Mouse (Mus musculus): ENCODE results near the gene Ncbp1. TPM values are rescaled to one million over a fixed set of nuclear protein-coding genes. Genes with fewer than 3 reads are reported as not detected.

Gene Ncbp1
- polyA plus RNA-seq, 1 experiment from 2014 or later = 66.0 TPM

DNA sequence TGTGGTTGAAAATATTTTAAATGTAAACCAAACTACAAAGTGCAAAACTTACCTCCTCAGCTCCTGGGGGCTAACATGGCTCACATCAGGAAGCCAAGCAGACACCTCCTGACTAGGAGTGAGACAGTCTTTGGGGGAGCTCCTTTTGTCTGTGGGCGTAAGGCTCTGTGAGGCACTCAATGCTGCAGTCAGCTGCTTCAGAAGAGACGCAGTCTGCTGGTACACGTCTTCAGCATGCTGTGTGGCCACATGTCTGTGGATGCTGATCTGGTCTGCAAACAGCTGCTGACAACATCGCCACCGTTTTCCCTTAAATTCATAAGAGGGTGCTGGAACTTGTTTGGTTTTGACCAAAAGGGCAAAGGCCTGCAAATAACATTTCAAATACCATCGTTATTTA, 6.6 kb upstream of the Ncbp1 start:
- no peak overlapping the region for H3K27ac ChIP-seq (replicated peaks)
- H3K36me3 ChIP-seq = peaks cover 62% of the 10 kb centered on the region
- 87% methylated on average over 6 of the region's 6 CpGs for WGBS

DNA sequence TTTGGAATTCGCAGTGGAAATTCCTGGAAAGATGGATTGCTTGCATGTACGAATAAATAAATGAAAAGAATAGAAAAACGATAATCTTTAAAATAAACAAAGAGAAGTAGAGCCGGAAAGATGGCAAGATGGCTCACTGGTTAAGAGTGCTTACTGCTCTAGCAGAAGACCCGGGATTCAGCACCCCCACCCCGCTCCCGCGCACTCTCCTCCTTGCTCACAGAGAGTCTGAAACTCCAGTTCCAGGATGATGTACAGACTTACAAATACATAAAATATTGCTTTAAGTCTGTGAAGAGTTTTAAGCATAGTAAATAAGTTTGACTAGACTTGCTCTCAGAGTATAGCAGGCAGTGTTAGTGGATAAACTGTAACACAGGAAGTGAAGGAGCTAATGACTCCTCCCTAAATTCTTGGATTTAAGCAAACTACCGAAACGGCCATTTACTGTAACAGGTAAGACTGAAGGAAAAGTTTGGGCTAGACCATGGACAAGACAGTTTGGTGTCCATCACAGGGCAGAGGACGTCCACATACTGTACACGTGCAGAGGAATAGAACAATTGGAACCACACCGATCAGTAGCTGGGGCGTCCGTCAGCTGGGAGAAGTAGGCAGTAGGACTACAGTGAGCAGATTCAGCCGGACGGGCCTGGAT, 655 bp upstream of the Ncbp1 start:
- Histone ChIP-seq H3K4me2 (peak overlapping the region; percentile 78), H3K4me1 (peaks cover 39% of the 10 kb centered on the region), H3K9ac (replicated peaks) (peak overlapping the region; percentile 92), H3K27ac (replicated peaks) (peak overlapping the region; percentile 99), H3K4me3 (replicated peaks) (peak overlapping the region; percentile 96), H3K9me3 (replicated peaks) (no peaks in the 10 kb centered on the region), H3K27me3 (replicated peaks) (no peaks in the 10 kb centered on the region), H3K36me3 (peaks cover 23% of the 10 kb centered on the region)
- peak; percentile 73 for ATAC-seq (ENCODE audit: low FRiP score)
- 8% methylated on average over 17 of the region's 17 CpGs for WGBS

More for the DNA sequence above, 6.6 kb upstream of the Ncbp1 start:
- Histone ChIP-seq H3K4me1 (peaks cover 10% of the 10 kb centered on the region), H3K4me2 (no peak overlapping the region), H3K4me3 (replicated peaks) (no peak overlapping the region), H3K9ac (replicated peaks) (no peak overlapping the region), H3K27me3 (replicated peaks) (no peaks in the 10 kb centered on the region), H3K9me3 (replicated peaks) (no peaks in the 10 kb centered on the region)
- ATAC-seq (ENCODE audit: low FRiP score) = no peak

DNA sequence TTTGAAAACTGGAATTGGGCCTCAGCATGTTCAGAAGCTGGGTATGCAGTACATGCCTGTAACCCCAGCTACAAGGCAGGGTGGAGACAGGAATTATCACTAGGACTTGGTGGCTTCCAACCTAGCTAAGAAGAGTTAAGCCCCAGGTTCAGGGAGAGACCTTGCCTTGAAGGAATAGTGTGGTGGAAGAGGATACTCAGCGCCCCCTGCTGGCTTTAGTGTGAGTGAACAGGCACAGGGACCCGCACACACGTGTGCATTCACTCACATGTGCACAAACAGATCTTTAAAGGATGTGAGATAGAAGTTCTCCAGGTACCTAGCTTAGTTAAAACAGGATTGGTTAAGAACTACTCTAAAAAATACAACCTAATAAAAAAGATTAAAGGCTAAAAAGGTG, 5.9 kb downstream of the Ncbp1 start:
- H3K27me3 ChIP-seq (replicated peaks) = no peaks in the 10 kb centered on the region
- no peak overlapping the region for H3K4me3 ChIP-seq (replicated peaks)
- H3K36me3 ChIP-seq = peaks cover 22% of the 10 kb centered on the region; the same call in 1 of the 2 replicates
- H3K9me3 ChIP-seq (replicated peaks) = no peaks in the 10 kb centered on the region
- H3K27ac ChIP-seq (replicated peaks) = no peak overlapping the region
- no peak overlapping the region for H3K9ac ChIP-seq (replicated peaks)
- ATAC-seq (ENCODE audit: low FRiP score) = no peak
- 75% methylated on average over 3 of the region's 3 CpGs for WGBS
- peaks cover 17% of the 10 kb centered on the region for H3K4me1 ChIP-seq
- H3K4me2 ChIP-seq = no peak overlapping the region

DNA sequence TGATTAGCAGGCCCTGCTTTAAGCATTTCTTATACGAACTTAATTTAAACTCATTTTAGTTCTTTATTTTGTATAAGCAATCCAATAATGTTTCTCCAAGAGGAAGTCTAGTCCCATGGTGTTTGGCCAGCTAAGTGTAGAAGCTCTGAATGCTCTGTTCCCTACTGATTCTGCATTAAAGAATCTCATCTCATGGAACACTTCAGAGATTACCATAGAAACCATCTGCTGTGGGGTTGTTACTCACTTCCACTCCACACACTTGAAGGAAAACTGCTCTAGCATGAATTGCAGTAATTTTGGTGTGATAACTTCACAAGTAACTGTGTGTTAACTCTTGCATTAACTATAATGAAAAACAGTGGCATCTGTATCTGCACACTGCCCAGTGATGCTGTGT, 8.5 kb downstream of the Ncbp1 start:
- WGBS = 97% methylated on average over 1 of the region's 1 CpGs
- no peak overlapping the region for H3K4me2 ChIP-seq
- H3K9ac ChIP-seq (replicated peaks) = no peak overlapping the region
- no peaks in the 10 kb centered on the region; the same call in 1 of the 2 replicates for H3K4me1 ChIP-seq
- no peaks in the 10 kb centered on the region for H3K27me3 ChIP-seq (replicated peaks)
- no peak overlapping the region for H3K27ac ChIP-seq (replicated peaks)
- H3K4me3 ChIP-seq (replicated peaks) = no peak overlapping the region
- no peak for ATAC-seq (ENCODE audit: low FRiP score)
- H3K9me3 ChIP-seq (replicated peaks) = no peaks in the 10 kb centered on the region
- H3K36me3 ChIP-seq = peaks cover 39% of the 10 kb centered on the region

DNA sequence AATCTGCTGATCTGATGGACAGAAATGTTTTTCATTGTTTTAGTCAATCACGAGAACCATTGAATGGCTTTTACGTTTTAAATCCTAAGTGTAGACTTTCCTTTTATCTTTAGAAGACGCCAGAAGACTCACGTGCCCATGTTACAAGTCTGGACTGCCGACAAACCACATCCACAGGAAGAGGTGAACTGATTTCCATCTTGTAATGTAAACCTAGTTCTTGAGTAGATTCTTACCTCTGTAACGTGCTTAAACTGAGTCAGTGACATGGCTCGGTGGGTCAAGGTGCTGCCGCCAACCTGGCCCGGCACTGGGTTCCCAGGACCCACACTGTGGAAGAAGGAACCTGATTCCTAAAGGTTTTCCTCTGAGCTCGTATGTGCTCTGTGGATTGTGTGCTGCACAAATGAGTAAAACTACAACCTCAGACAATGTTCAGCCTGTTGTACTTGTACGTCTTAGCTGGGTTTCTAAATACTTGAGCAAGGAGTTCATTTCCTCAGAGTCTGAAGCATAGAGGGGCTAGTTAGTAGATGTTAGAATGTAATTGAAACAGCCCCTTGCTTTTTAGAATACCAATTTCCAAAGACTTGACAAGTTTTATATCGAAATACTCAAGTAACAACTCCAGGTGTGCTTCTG, 13.6 kb downstream of the Ncbp1 start:
- no peak for ATAC-seq (ENCODE audit: low FRiP score)
- Histone ChIP-seq H3K4me2 (no peak overlapping the region), H3K4me1 (no peaks in the 10 kb centered on the region), H3K9ac (replicated peaks) (no peak overlapping the region), H3K36me3 (peaks cover 76% of the 10 kb centered on the region), H3K27me3 (replicated peaks) (no peaks in the 10 kb centered on the region), H3K27ac (replicated peaks) (no peak overlapping the region), H3K4me3 (replicated peaks) (no peak overlapping the region), H3K9me3 (replicated peaks) (no peaks in the 10 kb centered on the region)
- WGBS = 97% methylated on average over 12 of the region's 12 CpGs

DNA sequence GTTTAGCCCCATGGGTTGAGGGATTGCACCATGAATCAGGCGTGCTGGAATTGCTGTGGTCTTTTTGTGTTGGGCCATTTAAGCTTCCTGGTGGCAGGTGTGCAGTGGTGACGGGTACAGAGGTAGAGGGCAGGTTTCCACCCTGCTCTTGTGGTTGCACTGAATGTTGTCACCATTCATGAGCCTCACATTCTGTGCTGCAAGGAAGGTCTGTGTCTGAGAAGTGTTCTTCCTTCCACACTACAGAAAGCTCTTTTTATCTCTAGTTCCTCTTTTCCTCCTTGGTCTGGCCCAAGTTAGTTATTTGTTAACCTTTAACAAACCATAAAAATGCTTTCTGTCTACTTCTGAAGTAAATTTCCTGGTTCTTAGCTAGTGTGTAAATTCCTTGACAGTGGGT, 25.6 kb downstream of the Ncbp1 start:
- Histone ChIP-seq H3K4me1 (no peaks in the 10 kb centered on the region), H3K27ac (replicated peaks) (no peak overlapping the region), H3K4me3 (replicated peaks) (no peak overlapping the region), H3K9ac (replicated peaks) (no peak overlapping the region), H3K9me3 (replicated peaks) (no peaks in the 10 kb centered on the region), H3K36me3 (peaks cover 87% of the 10 kb centered on the region), H3K4me2 (no peak overlapping the region), H3K27me3 (replicated peaks) (no peaks in the 10 kb centered on the region)
- ATAC-seq (ENCODE audit: low FRiP score) = no peak
- 87% methylated on average over 2 of the region's 2 CpGs for WGBS

DNA sequence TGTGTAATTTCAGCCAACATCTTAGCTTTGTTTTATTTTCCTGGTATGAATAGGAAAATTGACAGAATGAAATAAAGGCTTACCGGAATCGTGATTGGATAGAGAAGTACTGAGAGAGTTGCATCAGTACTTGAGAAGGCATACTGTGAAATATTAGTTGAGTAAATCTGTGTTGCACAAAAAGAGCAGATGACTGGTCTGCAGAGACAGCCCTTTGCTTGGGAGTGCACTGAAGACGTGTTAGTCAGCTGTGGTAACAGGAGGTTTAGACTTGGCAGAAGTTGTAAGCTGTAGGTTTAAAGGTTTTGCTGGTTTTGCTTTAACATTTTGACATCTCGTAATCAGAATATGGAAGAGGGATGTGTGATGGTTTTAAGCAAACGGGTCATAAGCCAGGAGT, 27.4 kb downstream of the Ncbp1 start:
- H3K9ac ChIP-seq (replicated peaks) = no peak overlapping the region
- H3K4me3 ChIP-seq (replicated peaks) = no peak overlapping the region
- H3K36me3 ChIP-seq = peaks cover 90% of the 10 kb centered on the region
- WGBS = 92% methylated on average over 5 of the region's 5 CpGs
- H3K27ac ChIP-seq (replicated peaks) = no peak overlapping the region
- ATAC-seq (ENCODE audit: low FRiP score) = no peak
- H3K4me1 ChIP-seq = no peaks in the 10 kb centered on the region
- H3K4me2 ChIP-seq = no peak overlapping the region
- H3K9me3 ChIP-seq (replicated peaks) = no peaks in the 10 kb centered on the region
- H3K27me3 ChIP-seq (replicated peaks) = no peaks in the 10 kb centered on the region

DNA sequence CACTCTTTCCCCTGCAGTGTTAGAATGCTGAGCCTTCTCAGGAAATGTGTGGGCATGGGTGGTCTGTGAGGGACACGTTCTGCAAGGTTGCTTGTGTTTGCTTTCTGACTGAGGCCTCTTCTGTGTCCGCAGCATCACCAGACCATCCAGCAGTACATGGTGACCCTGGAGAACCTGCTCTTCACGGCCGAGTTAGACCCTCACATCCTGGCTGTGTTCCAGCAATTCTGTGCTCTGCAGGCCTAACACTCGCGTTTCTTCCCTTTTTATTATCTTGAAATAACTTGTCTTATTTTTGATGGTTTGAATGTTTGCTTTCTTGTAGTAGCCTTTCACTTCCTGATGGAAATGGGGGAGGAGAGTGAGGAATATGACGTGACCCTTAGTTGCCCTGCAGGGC, 33.3 kb downstream of the Ncbp1 start:
- H3K4me2 ChIP-seq = no peak overlapping the region
- WGBS = 82% methylated on average over 7 of the region's 7 CpGs
- no peak overlapping the region for H3K27ac ChIP-seq (replicated peaks)
- no peaks in the 10 kb centered on the region for H3K27me3 ChIP-seq (replicated peaks)
- H3K4me3 ChIP-seq (replicated peaks) = no peak overlapping the region
- ATAC-seq (ENCODE audit: low FRiP score) = no peak
- H3K9me3 ChIP-seq (replicated peaks) = no peaks in the 10 kb centered on the region
- H3K9ac ChIP-seq (replicated peaks) = no peak overlapping the region
- no peaks in the 10 kb centered on the region for H3K4me1 ChIP-seq
- peaks cover 91% of the 10 kb centered on the region for H3K36me3 ChIP-seq

DNA sequence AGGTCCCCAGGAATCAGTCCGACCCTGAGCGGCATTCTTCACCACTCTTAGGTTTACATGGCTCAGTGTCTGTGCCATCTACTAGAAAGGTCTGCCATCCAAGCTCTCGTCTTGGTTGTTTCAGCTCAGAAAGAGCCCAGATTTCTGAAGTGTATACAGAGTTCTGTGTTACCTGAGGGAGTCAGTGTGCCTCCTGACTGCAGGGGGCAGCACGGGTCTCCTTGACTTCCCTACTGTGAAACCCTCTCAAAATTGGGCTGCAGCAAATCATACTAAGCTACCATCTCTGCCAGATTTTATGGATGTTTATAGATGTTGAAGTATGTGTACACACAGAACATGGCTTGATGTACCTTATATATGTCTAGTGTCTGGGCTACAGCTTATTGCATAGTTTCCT, 37.9 kb downstream of the Ncbp1 start:
- H3K27ac ChIP-seq (replicated peaks) = no peak overlapping the region
- ATAC-seq (ENCODE audit: low FRiP score) = no peak
- no peaks in the 10 kb centered on the region for H3K4me1 ChIP-seq
- H3K4me2 ChIP-seq = no peak overlapping the region
- H3K4me3 ChIP-seq (replicated peaks) = no peak overlapping the region
- WGBS = 76% methylated on average over 4 of the region's 4 CpGs
- no peaks in the 10 kb centered on the region for H3K9me3 ChIP-seq (replicated peaks)
- peaks cover 80% of the 10 kb centered on the region for H3K36me3 ChIP-seq
- H3K9ac ChIP-seq (replicated peaks) = no peak overlapping the region
- no peaks in the 10 kb centered on the region for H3K27me3 ChIP-seq (replicated peaks)

DNA sequence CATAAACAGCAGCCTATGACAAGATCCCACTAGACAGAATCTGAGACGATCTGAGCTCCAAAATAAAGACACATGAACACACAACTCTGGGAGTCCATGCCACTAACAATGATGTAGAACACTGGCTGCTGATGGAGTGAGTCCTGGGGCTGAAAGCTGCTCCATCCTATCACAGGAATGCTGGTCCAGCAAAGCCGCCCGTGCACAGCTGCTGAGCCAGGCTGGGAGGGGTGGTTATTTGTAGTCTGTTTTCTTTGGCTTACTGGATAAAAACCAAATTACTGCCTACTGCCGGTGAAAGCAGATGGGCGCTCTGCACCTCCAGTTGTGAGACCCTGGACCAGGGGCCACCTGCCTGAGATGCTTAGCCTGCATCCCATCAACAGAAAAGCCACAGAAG, 38.6 kb downstream of the Ncbp1 start:
- no peak for ATAC-seq (ENCODE audit: low FRiP score)
- H3K4me3 ChIP-seq (replicated peaks) = no peak overlapping the region
- H3K4me1 ChIP-seq = no peaks in the 10 kb centered on the region
- no peaks in the 10 kb centered on the region for H3K9me3 ChIP-seq (replicated peaks)
- no peaks in the 10 kb centered on the region for H3K27me3 ChIP-seq (replicated peaks)
- no peak overlapping the region for H3K4me2 ChIP-seq
- H3K36me3 ChIP-seq = peaks cover 80% of the 10 kb centered on the region
- H3K27ac ChIP-seq (replicated peaks) = no peak overlapping the region
- 81% methylated on average over 5 of the region's 5 CpGs for WGBS
- no peak overlapping the region for H3K9ac ChIP-seq (replicated peaks)

DNA sequence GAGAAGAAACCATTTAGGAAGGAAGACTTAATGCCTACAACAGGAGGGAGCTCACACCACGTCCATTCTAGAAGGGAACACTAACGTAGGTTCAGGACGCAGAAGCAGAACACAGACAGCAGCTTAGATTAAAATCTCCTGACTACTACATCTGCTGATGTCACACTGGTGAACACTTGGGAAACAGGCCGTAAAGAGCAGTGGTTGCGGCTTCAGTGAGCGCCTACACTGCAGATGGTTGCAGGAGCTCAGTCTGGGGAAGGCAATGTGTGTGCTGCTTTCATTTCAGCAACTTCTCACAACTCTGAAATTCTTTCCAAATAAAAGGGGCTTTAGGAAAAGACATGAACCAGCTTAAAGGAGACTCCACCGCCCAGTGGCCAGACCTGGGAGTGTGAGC, 39.1 kb downstream of the Ncbp1 start:
- Histone ChIP-seq H3K27ac (replicated peaks) (no peak overlapping the region), H3K36me3 (peaks cover 81% of the 10 kb centered on the region), H3K9me3 (replicated peaks) (no peaks in the 10 kb centered on the region), H3K4me2 (no peak overlapping the region), H3K27me3 (replicated peaks) (no peaks in the 10 kb centered on the region), H3K4me1 (no peaks in the 10 kb centered on the region), H3K4me3 (replicated peaks) (no peak overlapping the region), H3K9ac (replicated peaks) (no peak overlapping the region)
- no peak for ATAC-seq (ENCODE audit: low FRiP score)
- 90% methylated on average over 7 of the region's 7 CpGs for WGBS

DNA sequence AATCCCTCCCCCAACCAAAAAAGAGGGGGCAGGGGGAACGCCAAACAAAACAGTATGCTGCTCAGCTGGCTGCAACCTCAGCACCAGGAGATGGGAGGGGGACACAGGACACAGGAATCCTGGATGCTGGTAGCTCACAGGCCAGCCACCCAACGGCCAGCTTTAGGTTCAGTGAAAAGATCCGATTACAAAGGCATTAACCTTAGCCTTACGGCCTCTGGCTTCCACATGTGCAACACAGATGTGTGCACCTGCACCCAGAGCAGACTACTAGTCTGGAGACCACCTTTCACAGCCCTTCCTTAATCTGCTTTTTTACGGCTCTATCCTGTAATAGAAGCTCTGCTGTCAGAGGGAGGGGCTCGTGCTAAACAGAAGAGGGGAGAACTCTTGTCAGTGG, 42.8 kb downstream of the Ncbp1 start:
- no peak for ATAC-seq (ENCODE audit: low FRiP score)
- Histone ChIP-seq H3K9me3 (replicated peaks) (no peaks in the 10 kb centered on the region), H3K9ac (replicated peaks) (no peak overlapping the region), H3K4me1 (no peaks in the 10 kb centered on the region), H3K4me3 (replicated peaks) (no peak overlapping the region), H3K36me3 (peaks cover 83% of the 10 kb centered on the region), H3K27me3 (replicated peaks) (no peaks in the 10 kb centered on the region), H3K4me2 (no peak overlapping the region), H3K27ac (replicated peaks) (no peak overlapping the region)
- WGBS = 60% methylated on average over 6 of the region's 6 CpGs
